Mouse (Mus musculus) gastrocnemius, postnatal 25 days (tissue): ENCODE measurements around the gene Map3k5. TPM values are rescaled to one million over a fixed set of nuclear protein-coding genes. Genes with fewer than 3 reads are reported as not detected.

ENCODE experiments used
- DNase-seq: peaks from one replicate; pipeline ENCODE4 v3.0.0; 2022
- total RNA-seq, 2 experiments: library from RNA; stranded (reverse); gene quantifications; 1 replicate in 1 of 2; 2 replicates in 1 of 2; pipeline ENCODE4 v1.2.3; 2021

Gene Map3k5
- total RNA-seq, 2 experiments from 2014 or later, result 7.9 to 10.7 TPM

DNA sequence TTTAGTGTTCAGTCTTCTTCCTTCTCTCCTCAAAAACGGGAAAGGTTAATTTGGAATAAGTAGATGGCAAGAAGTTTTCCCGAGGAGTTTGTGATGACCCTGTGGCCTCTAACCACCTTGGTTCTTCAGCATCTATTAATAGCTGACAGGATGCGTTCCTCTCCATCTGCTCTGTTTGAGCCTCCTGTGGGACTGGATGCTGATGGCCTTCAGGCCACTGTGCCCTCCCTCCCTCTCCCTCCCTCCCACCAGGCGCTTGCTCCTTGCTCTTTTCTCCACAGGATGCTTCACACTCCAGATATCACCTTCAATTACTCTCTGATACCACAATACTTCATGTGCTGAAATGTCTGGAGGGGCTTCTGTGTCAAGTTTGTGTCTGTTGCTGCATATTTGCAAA is 224.5 kb downstream of the Map3k5 start:
- DNase-seq, result no peak

GRCm38 (mm10) chr10:20159308-20159707 is 225.0 kb downstream of the Map3k5 start:
- DNase-seq, result no peak

GRCm38 (mm10) chr10:20160914-20161313 is 226.6 kb downstream of the Map3k5 start:
- DNase-seq, result no peak

DNA sequence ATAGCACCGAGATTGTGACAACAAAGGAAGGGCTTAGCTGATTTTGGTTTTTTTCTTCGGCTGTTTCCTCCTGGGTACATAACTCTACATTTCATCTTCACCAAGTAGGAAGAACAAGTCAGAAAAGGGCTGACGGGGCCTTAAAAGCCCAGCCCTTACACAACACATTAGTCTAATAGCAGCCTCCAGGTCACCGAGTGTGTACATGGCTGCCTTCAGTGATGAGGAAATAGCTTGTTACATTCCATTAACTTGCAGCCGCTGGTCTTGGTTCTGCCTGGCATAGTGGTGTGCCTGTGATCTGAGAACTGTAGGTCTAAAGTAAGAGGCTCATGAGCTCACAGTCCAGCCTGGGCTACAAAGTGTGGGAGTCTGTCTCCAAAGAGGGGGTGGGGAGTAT is 230.5 kb downstream of the Map3k5 start:
- no peak for DNase-seq

- DNase-seq, result no peak
These were observed 232.5 kb downstream of the Map3k5 start for GRCm38 (mm10) chr10:20166797-20167196.

GRCm38 (mm10) chr10:20167467-20167866 is 233.2 kb downstream of the Map3k5 start:
- no peak for DNase-seq

GRCm38 (mm10) chr10:20169182-20169674 is 235.0 kb downstream of the Map3k5 start:
- DNase-seq, result no peak

- DNase-seq, result no peak
These were observed 235.8 kb downstream of the Map3k5 start for GRCm38 (mm10) chr10:20169927-20170604.

- peak; percentile 30 for DNase-seq
These were observed 236.4 kb downstream of the Map3k5 start for GRCm38 (mm10) chr10:20170605-20171088.

GRCm38 (mm10) chr10:20171209-20171608 is 236.9 kb downstream of the Map3k5 start:
- DNase-seq, result no peak

GRCm38 (mm10) chr10:20171756-20172155 is 237.5 kb downstream of the Map3k5 start:
- no peak for DNase-seq

GRCm38 (mm10) chr10:20173733-20174132 is 239.5 kb downstream of the Map3k5 start:
- no peak for DNase-seq

- DNase-seq, result no peak
These were observed 241.8 kb downstream of the Map3k5 start for GRCm38 (mm10) chr10:20176054-20176453.

DNA sequence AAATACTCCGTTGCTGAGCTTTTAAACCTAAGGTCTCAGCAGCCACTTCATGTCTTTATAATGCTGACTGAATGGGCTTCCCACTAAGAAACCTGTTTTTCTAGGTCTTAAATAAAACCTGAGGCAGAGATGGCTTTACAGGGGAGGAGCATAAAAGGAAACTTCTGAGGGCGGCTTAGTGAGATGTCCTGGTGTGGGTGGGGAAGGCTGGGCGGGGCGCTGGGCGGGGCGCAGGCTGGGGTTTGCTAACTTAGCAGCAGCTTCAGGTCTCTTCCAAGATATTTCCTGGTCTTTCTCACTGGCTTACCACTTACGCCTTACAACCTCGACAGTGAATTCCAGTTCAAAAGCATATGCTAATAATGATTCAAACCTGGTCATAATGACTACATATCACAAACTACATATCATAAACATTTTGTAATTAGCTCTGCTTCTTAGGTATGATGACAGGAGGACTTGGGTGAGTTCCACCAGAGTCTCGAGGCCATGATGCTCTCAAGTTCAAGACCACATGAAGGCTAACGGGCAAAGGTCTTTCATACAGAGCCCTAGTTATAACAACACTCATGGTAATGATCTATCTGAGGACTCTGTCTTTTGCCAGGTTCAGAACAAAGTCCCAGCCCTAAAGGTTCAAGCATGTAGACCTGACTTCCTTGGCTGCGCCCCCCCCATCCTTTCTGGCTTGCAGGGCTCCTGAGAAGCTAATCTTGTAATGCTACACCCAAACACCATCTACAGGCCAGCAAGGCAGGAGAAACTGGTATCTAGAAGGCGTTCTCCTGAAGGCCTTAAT is 244.7 kb downstream of the Map3k5 start:
- no peak for DNase-seq

DNA sequence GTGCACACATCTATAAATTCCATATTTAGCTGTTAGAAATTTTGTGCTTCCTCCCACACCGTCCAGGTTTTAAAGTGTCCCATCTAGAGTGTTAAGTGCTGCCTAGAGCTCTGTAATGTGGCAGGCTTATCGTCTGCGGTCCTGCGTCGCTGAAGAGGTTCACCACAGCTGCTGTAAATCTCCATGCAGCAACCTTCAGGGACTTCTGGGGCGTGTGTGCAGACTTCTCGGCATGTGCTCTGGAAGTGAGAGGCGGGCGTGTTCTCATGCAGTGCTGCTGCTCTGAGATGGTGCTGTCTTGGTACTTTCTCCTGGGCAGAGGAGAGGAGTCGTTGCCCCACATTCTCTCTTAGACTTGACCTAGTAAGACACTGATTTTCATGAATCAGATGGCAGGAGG is 246.9 kb downstream of the Map3k5 start:
- no peak for DNase-seq

DNA sequence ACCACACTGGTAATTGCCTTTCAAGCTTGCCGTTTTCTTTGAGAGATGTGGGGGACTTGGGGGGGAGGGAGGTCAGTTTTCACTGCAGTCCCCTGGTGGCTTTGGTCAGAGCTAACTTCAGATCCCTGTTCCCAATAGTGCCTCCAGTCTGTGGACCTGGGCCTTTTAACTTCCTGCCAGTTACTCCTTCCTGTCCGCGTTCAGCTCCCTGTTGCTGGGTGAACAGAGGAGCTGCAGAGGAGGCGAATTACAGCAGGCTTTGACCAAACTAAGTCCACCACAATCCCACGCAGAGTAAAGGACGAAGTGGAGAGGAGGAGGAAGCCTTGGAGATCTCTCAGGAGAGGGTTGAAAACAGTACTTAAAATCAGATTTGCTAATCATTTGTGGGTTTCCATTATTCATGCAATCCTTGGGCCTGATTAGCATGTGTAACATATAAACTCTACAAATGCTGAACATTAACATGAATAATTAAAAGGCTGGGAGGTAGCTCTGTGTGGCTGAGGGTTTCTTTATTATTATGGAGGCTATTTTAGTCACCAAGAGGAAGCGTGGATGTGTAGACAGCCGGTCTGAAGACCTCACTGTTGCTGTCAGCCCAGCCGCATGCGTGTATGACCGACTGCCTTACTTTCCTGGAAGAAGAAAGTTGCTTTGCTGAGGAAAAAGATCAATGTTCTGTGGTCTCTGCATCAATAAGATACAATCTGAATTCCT is 247.6 kb downstream of the Map3k5 start:
- no peak for DNase-seq

DNA sequence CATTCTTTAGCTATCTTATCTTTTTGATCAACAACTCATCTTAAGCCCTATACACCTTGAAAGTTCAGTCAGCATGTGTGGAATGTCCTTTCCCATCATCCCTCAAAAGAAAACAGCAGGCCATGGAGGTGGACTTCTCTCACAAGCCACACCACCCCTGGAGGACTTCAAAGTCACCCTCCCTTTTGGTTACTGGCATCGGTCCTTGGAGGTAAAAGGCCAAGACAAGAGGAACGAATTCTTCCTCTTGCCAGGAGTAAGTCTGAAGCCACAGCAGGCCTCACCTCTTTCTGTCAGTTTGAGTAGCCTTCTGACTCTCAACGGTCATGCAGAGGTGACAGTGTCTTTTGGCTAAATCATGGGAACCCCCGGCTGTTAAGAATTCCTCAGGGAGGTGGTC is 250.1 kb downstream of the Map3k5 start:
- no peak for DNase-seq

GRCm38 (mm10) chr10:20185264-20185663 is 251.0 kb downstream of the Map3k5 start:
- DNase-seq, result no peak

DNA sequence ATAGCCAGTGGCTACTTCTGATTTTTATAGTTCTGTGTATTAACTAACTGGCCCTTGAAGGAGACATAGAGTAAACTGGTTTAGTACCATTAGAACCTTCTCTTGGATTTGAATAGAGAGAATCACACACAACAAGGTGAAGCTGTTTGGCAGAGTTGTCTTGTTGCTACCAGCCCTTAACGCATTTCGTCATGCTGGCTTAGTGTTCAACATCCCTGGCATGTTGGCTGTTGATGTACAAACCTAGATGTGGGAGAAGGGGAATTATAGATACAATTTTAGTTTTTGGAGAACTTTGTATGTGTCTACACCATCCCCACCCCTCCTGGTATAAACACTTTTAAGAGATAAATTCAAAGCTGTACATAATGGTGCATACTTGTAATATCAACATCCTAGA is 251.5 kb downstream of the Map3k5 start:
- no peak for DNase-seq

DNA sequence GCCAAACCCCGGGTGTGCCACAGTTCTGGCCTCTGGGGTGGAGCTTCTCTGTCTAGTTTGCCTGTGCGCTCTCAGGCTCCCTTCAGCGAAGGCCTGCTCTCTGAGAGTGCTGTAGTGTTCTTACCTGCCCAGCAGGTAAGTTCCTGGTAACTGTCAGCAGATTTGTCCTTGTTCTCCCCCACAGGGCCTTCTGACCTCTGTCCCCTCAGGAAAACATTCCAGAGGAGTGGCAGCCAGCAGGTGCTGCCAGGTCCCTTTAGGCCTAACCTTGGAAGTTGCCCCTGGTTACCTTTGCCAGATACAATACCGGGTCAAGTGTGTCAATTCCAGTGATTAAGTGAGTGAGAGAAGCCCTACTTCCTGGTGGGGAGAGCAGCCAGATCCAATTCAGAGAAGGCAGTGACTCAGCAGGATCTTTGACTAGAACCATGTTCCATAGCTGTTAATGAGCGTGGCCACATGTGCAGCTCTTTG is 252.6 kb downstream of the Map3k5 start:
- no peak for DNase-seq

DNA sequence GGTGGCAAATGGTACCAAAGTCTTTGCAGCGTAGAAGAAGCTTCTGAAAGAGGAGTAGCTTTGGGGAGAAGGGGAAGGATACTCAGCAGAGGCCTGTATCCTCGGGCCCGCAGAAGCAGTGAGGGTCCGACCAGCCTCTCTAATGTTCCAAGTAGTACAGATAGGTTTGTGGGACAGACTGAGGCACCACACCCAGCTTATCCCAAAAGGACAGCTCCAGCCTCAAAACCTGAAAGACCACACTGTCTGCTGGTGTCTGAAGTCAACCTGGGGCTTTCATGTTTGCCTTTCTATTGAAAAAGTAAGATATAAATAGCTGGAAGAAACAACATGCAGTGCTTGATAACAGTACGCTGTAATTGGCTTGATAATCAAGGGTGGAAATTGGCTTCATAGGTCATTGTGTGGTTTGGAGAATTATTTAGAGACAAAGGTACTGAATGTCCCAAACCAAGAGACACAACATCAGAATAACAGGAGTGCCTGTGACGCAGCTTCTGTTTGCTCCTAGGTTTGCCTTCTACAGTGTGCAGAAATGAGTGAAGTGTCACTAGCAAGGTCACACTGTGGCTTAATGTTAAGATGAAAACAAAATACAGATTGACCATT is 256.0 kb downstream of the Map3k5 start:
- DNase-seq, result no peak
